Mouse (Mus musculus): ENCODE measurements at regions not wholly inside any gene's neighbourhood (a gene's known extent, or its start where the extent isn't known, plus 50 kb on each side); places are given as distances from the start of the nearest gene placed in this dataset.
"Not testable (repeated sequence)": the region's sequence is repeated elsewhere in the genome, so short reads cannot be mapped to it uniquely, and the experiment has no call there.

GRCm38 (mm10) chr14:53572701-53573100 lies 681.2 kb downstream of the Dad1 start:
- not testable (repeated sequence) for TF ChIP-seq CTCF (IDR thresholded peaks at IDR 0.05; ENCODE audit: low read depth, low read length); POLR2A (IDR thresholded peaks at IDR 0.05; ENCODE audit: insufficient read depth, low read length)
